Mouse (Mus musculus) lung, embryonic 15.5 days (tissue): ENCODE results near the gene Gli3. TPM values are rescaled to one million over a fixed set of nuclear protein-coding genes. Genes with fewer than 3 reads are reported as not detected.
A peak's percentile ranks its signal among the peaks of the same experiment; 100 is the strongest.

Source experiments
- ATAC-seq: fragments of 200-750 bp; cut with Nextera tagmentation; 2 replicates; pipeline ENCODE4 v1.8.0; 2017; ENCODE audit warnings: moderate number of reproducible peaks, borderline replicate concordance; ENCODE audit not compliant: low FRiP score, low TSS enrichment; ENCODE audit errors: extremely low read depth
- H3K27ac ChIP-seq: fragments of 300-500 bp; sonication (generic); 2 replicates; pipeline ENCODE4 v1.5.1; 2015; ENCODE audit warnings: moderate library complexity, mild to moderate bottlenecking, inconsistent platforms
- H3K27me3 ChIP-seq: fragments of 300-500 bp; sonication (generic); 2 replicates; pipeline ENCODE4 v1.6.1; 2015; ENCODE audit warnings: inconsistent platforms
- H3K36me3 ChIP-seq: fragments of 300-500 bp; sonication (generic); 2 replicates; pipeline ENCODE4 v1.6.1; 2015; ENCODE audit warnings: inconsistent platforms
- H3K4me1 ChIP-seq: fragments of 300-500 bp; sonication (generic); 2 replicates; pipeline ENCODE4 v1.6.1; 2015; ENCODE audit warnings: inconsistent platforms
- H3K4me2 ChIP-seq: fragments of 300-500 bp; sonication (generic); 2 replicates; pipeline ENCODE4 v1.6.1; 2015; ENCODE audit warnings: inconsistent platforms, mild to moderate bottlenecking, moderate library complexity
- H3K4me3 ChIP-seq: fragments of 300-500 bp; sonication (generic); 2 replicates; pipeline ENCODE4 v1.5.1; 2015; ENCODE audit warnings: mild to moderate bottlenecking, inconsistent platforms
- H3K9ac ChIP-seq: fragments of 300-500 bp; sonication (generic); 2 replicates; pipeline ENCODE4 v1.6.1; 2015; ENCODE audit warnings: inconsistent platforms
- H3K9me3 ChIP-seq: fragments of 300-500 bp; sonication (generic); 2 replicates; pipeline ENCODE4 v1.6.1; 2016; ENCODE audit warnings: inconsistent platforms
- WGBS: fragments of 180-500 bp; shearing (Covaris S2); methylation state at CpG from one replicate; pipeline ENCODE4 v1.1.7; 2015; 5-methylcytosine and 5-hydroxymethylcytosine counted together
- polyA plus RNA-seq: library from polyadenylated mRNA; unstranded; fragments of >200 nt; fragmentation: Nextera tagmentation; extraction: Ambion mirVana; gene quantifications from 2 replicates; pipeline ENCODE4 v1.2.1, GENCODE M21; 2015

The Gli3 gene
- polyA plus RNA-seq, 1 experiment from 2014 or later: 19.0 TPM

DNA sequence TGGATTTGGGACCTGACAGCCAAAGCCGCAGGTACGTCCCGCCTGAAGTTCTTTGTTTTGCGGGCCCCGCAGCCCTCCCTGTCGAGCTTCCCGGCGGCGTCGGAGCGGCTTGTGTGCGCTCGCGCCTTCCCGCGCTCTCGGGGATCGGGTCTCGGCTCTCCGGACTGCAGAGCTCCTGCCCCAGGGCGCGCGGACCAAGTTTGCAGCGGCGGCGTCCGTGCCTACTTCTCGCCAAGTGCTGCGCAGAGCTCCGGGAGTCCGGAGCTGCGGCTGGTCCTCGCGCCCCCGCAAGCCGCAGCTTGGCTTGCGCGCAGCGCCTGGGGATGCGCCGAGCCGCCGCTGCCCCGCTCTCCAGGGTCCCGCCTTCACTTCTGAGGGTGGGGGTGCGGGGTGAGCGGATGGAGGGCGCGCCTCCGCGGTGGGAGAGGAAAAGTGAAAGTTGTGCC lies 1.1 kb downstream of the Gli3 start:
- Histone ChIP-seq H3K36me3 (no peaks in the 10 kb centered on the region), H3K4me2 (peak overlapping the region; percentile 75), H3K9me3 (no peaks in the 10 kb centered on the region), H3K4me1 (peaks cover 40% of the 10 kb centered on the region), H3K27ac (peak overlapping the region; percentile 99), H3K27me3 (no peaks in the 10 kb centered on the region), H3K9ac (peak overlapping the region; percentile 93), H3K4me3 (peak overlapping the region; percentile 90)
- ATAC-seq: 0 out of 2 replicates have a peak, but pooled peaks have one; percentile 8
- WGBS: under 1% methylated on average over 51 of the region's 51 CpGs

DNA sequence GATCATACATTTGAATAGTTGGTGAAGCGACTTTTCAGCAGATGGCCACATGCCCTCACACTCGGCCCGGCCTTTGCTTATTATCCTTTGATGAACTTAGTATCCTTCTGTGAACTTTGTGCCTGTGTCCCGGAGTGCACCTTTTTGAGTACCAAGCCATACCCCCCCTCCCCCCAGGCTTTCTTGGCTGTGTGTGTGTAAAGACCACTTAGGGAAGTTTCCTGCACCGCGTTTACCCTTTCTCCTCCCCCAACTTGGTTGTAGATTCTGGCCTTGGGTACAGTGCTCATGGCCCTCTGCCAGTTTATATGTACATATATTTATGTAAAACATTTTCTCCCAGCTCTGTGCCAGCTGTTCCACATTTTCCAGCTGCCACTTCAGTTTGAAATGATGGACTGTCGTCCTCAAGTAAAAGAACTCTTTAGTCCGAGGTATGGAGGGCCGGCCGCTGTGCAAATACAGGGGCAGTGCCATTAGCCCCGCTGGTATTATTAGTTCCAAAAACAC lies 1.8 kb downstream of the Gli3 start:
- Histone ChIP-seq H3K4me3 (peak overlapping the region; percentile 90), H3K27me3 (no peaks in the 10 kb centered on the region), H3K9me3 (no peaks in the 10 kb centered on the region), H3K27ac (peak overlapping the region; percentile 99), H3K36me3 (no peaks in the 10 kb centered on the region), H3K9ac (peak overlapping the region; percentile 93), H3K4me1 (peaks cover 44% of the 10 kb centered on the region), H3K4me2 (peak overlapping the region; percentile 75)
- ATAC-seq: peak; percentile 20; the same call in 1 of the 2 replicates
- 2% methylated on average over 11 of the region's 11 CpGs for WGBS

DNA sequence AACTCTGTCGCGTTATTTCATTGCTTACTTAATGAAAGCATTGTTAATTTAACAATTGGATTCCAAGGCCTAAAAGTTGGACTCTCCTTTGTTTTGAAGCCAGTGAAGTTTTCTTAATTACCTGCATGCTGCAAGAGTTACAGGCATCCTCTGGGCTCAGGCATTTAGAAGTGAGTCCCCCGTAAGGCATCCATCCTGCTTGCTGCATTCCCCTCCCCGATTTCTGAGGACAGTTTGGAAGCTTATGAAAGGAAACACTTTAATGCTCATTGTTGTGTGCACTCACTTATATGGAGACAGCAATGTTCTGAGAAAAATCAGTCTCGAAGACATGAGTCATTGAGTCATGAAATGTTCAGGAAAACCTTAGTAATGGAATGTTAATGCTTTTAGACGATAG lies 3.5 kb downstream of the Gli3 start:
- Histone ChIP-seq H3K4me3 (peak overlapping the region; percentile 9; the same call in 1 of the 2 replicates), H3K27ac (no peak overlapping the region), H3K4me1 (peaks cover 47% of the 10 kb centered on the region), H3K27me3 (no peaks in the 10 kb centered on the region), H3K9ac (no peak overlapping the region), H3K9me3 (no peaks in the 10 kb centered on the region), H3K4me2 (peak overlapping the region; percentile 75), H3K36me3 (no peaks in the 10 kb centered on the region)
- WGBS: 37% methylated on average over 6 of the region's 6 CpGs
- no peak for ATAC-seq

DNA sequence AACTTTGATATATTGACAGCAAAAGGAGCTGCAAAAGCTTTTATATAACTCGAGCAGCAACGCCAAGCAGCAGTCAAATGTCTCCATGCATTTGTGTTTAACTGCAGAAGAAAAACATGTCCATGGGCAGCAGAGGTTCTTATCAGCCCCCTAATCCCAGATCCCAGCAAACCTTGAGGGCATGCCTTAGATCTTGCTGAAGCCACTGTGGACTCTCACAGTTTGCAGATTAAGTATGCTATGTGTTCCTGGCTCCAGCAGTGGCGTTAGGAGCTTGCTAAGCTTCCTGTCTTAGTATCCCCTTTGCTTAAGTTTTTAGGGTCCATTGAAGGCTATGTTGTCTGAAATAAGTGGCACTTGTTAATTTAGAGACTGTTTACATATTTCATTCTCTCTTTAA lies 4.4 kb downstream of the Gli3 start:
- ATAC-seq: no peak
- Histone ChIP-seq H3K36me3 (no peaks in the 10 kb centered on the region), H3K4me1 (peaks cover 38% of the 10 kb centered on the region), H3K9ac (no peak overlapping the region; the same call in 1 of the 2 replicates), H3K4me2 (no peak overlapping the region; the same call in 1 of the 2 replicates), H3K27me3 (no peaks in the 10 kb centered on the region), H3K9me3 (no peaks in the 10 kb centered on the region), H3K27ac (no peak overlapping the region), H3K4me3 (no peak overlapping the region)
- 26% methylated on average over 3 of the region's 3 CpGs for WGBS

DNA sequence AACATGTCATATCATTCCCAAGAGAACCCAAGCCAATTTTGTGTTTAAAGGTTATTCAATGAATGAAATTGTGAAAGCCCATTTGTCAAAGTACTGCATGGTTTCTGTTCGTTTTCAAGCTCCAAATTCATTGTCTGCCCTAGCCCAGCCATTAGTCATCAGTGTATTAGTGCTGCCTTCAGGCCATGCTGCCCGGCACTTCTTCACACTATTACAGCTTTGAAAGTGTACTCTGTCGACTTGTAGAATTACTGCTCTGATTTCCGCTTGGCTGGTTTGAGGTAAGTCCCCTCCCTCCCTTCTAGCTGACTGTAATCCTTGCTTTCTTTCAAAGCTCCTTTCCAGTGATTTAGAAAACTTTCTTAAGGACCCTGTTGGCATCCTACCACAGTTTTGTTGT lies 5.4 kb downstream of the Gli3 start:
- 36% methylated on average over 4 of the region's 4 CpGs for WGBS
- H3K9me3 ChIP-seq: no peaks in the 10 kb centered on the region

DNA sequence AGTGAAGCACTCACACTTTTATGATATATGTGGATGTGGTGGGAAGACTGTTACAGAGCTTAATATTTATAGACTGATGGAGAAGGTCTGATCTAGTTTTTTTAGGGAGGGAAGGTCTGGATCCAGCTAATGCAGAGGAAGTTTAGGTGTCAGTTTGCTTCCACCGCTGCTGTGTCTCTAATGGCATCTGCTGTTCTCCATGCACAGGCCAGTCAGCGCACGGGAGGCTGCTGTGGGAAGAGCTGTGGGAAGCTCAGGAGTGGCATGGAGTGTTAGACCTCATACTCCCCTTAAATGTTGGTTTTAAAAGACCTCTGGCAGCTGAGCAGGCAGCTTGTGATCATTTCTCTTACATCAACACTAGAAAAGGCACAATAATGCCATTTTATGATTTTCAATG lies 7.0 kb downstream of the Gli3 start:
- 69% methylated on average over 3 of the region's 3 CpGs for WGBS
- peaks cover 48% of the 10 kb centered on the region for H3K4me1 ChIP-seq

More for the DNA sequence above, 5.4 kb downstream of the Gli3 start:
- no peak for ATAC-seq
- Histone ChIP-seq H3K27ac (no peak overlapping the region), H3K36me3 (no peaks in the 10 kb centered on the region), H3K9ac (no peak overlapping the region), H3K4me3 (no peak overlapping the region), H3K27me3 (no peaks in the 10 kb centered on the region), H3K4me1 (peaks cover 40% of the 10 kb centered on the region), H3K4me2 (no peak overlapping the region)

DNA sequence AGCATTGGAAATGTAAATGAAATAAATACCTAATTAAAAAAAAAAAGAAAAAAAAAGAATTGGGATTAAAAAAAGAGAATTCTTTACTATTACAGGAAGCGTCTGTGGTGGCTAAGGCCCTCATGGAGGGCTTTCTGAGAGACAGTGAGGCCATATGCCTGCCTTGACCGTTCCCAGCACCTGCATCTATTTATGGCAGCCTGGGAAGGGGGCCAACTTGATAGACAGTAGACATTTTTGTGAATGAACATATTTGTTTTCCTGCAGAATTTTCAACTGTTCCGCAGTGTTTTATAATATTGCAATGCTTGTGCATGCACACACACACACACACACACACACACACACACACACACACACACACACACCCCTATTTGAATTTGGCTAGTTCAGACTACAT lies 9.7 kb downstream of the Gli3 start:
- ATAC-seq: no peak
- no peak overlapping the region for H3K27ac ChIP-seq
- no peak overlapping the region for H3K4me2 ChIP-seq
- peaks cover 32% of the 10 kb centered on the region for H3K4me1 ChIP-seq
- H3K4me3 ChIP-seq: no peak overlapping the region
- H3K27me3 ChIP-seq: no peaks in the 10 kb centered on the region
- no peaks in the 10 kb centered on the region for H3K9me3 ChIP-seq
- H3K36me3 ChIP-seq: no peaks in the 10 kb centered on the region
- 51% methylated on average over 3 of the region's 3 CpGs for WGBS
- no peak overlapping the region for H3K9ac ChIP-seq

More for the DNA sequence above, 7.0 kb downstream of the Gli3 start:
- H3K9me3 ChIP-seq: no peaks in the 10 kb centered on the region
- no peaks in the 10 kb centered on the region for H3K36me3 ChIP-seq
- no peak overlapping the region for H3K4me2 ChIP-seq
- H3K4me3 ChIP-seq: no peak overlapping the region
- H3K27me3 ChIP-seq: no peaks in the 10 kb centered on the region
- H3K9ac ChIP-seq: no peak overlapping the region
- no peak overlapping the region for H3K27ac ChIP-seq
- no peak for ATAC-seq

DNA sequence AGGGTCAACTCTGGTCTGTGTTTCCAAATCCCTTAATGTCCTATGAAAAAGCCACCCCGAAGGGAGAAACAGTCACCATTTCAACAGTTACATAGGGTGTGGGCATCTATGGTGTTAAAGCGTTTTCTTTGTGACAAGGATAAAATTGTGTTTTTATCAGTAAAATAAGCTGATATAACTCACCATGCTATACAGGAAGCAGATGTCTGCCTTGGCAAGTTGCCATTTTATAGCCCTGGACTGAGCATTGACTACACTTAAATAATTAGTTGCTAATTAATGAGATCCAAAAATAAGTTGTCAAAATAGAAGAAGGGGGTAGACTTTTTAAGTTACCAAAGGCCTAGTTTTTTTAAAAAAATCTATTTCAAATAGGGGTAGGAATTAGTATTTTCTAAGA lies 11.4 kb downstream of the Gli3 start:
- Histone ChIP-seq H3K4me2 (no peak overlapping the region), H3K9ac (no peak overlapping the region), H3K9me3 (no peaks in the 10 kb centered on the region), H3K27ac (no peak overlapping the region), H3K4me1 (peaks cover 21% of the 10 kb centered on the region), H3K36me3 (peaks cover 5% of the 10 kb centered on the region; the same call in 1 of the 2 replicates), H3K4me3 (no peak overlapping the region), H3K27me3 (no peaks in the 10 kb centered on the region)
- no peak for ATAC-seq
- 31% methylated on average over 2 of the region's 2 CpGs for WGBS

DNA sequence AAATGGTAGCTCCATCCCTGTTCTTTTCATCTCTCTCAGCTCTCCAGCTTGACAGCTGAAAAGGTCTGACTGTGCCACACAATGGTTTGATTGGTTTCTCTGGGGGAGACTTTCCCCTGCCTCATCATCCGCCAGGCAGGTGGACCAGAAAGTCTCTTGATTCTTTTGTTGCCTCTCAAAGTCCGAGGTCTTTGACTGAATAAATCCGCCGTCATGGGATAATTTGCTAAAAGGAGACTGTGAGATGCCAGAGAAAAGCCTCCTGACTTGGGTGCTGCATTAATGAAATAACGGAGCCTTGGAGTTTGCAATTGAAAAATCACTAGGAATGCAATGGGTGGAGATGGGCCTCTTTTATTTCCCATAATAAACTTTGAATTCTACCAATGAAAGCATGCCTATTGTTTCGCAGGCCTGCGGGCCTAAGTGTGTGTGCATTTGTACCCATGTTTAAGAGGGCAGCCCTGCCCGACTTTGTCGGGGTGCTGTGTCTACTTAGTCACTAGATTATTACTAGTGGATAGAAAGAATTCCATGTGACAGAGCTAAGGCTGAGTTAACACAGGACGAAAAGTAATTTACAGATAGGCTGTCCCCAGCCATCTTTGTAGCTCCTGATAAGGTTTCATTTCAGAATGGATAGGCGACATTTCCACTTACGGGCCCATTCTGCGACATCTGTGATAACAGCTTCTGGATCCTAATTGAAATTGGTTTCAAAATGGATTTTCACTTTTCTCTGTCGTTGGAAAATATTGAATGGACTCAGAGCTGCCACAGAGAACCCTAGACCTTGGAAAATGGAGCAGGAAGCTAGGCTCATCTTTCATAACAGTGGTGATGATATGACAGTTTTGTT lies 23.2 kb downstream of the Gli3 start:
- ATAC-seq: no peak
- no peak overlapping the region for H3K27ac ChIP-seq

DNA sequence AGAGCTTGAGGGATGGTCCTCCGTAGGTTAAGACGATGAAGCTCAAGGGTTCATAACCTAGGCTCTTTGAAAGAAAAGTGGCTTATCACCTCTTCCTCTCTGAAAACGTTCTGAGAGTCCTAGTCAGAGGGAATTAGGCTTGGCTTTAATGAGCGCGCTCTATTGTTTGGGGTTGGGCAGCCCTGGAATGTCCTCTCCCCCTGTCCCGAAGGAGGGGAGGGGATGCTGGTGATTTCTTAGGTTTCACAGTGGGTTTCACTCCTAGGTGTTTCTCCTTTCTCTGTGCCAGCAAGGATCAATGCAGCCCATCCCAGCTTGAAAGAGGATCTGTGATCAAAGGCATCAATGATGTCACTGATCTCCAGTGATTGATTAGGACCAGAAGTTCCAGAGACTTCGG lies 24.3 kb downstream of the Gli3 start:
- Histone ChIP-seq H3K4me1 (no peaks in the 10 kb centered on the region), H3K27me3 (no peaks in the 10 kb centered on the region), H3K4me3 (no peak overlapping the region), H3K27ac (no peak overlapping the region), H3K36me3 (no peaks in the 10 kb centered on the region), H3K9me3 (no peaks in the 10 kb centered on the region), H3K4me2 (no peak overlapping the region), H3K9ac (no peak overlapping the region)
- ATAC-seq: no peak
- 27% methylated on average over 7 of the region's 7 CpGs for WGBS

More for the DNA sequence above, 23.2 kb downstream of the Gli3 start:
- Histone ChIP-seq H3K27me3 (no peaks in the 10 kb centered on the region), H3K4me2 (no peak overlapping the region), H3K4me1 (no peaks in the 10 kb centered on the region), H3K36me3 (no peaks in the 10 kb centered on the region), H3K4me3 (no peak overlapping the region), H3K9ac (no peak overlapping the region), H3K9me3 (no peaks in the 10 kb centered on the region)
- 76% methylated on average over 14 of the region's 14 CpGs for WGBS

DNA sequence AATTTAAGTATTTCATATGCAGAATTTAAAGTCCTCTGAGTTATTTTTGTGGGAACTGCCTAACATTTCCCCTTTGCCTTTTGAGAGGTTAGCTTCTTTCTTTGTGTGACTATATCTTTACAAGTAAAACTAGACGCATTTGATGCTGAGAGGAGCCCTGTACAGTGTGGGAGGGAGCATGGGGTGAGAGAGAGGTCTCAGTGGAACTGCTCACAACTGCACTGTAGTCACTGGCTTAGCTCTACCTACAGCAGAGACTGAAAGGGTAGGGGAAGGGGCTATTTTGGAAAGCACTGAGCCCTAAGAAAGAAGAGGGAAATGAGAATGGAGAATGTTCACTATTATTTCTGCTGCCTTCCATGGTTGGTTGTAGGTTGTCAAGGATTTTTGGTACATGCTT lies 25.0 kb downstream of the Gli3 start:
- Histone ChIP-seq H3K4me3 (no peak overlapping the region), H3K4me2 (no peak overlapping the region), H3K36me3 (no peaks in the 10 kb centered on the region), H3K9me3 (no peaks in the 10 kb centered on the region), H3K27ac (no peak overlapping the region), H3K4me1 (no peaks in the 10 kb centered on the region), H3K27me3 (no peaks in the 10 kb centered on the region), H3K9ac (no peak overlapping the region)
- WGBS: 48% methylated on average over 1 of the region's 1 CpGs
- ATAC-seq: no peak

DNA sequence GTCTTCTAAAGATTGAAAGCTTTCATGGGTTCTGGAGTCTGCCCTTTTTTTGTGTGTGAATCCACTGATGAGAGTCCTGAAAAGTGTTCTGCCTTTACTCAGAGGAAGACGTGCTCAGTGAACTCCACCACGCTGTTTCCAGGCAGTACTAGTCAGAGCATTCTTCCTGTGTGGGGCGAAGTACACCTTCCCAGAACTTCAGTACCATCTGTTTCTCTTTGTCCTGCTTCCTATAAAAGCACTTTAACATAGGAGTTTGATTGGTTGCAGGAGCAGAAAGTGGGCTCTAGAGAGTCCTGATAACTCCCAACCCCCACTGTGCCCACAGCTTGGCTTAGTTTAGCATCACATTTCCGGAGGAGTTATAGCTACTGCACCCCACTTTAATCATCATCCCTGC lies 32.8 kb downstream of the Gli3 start:
- no peak overlapping the region for H3K4me3 ChIP-seq
- H3K36me3 ChIP-seq: 0 out of 2 replicates have a peak, but pooled peaks cover 3% of the 10 kb centered on the region
- H3K4me2 ChIP-seq: no peak overlapping the region
- no peaks in the 10 kb centered on the region for H3K27me3 ChIP-seq
- no peak overlapping the region for H3K9ac ChIP-seq
- 90% methylated on average over 4 of the region's 4 CpGs for WGBS
- H3K4me1 ChIP-seq: no peaks in the 10 kb centered on the region
- H3K27ac ChIP-seq: no peak overlapping the region
- ATAC-seq: no peak
- H3K9me3 ChIP-seq: no peaks in the 10 kb centered on the region
